Mouse (Mus musculus) midbrain, embryonic 15.5 days (tissue): ENCODE data around the gene Obox6. TPM values are rescaled to one million over a fixed set of nuclear protein-coding genes. Genes with fewer than 3 reads are reported as not detected.

Experiments used
- ATAC-seq: fragments of 200-750 bp; cut with Nextera tagmentation; replicated peaks from 2 replicates; pipeline ENCODE4 v1.8.0; 2017; ENCODE audit warnings: moderate TSS enrichment
- H3K27ac ChIP-seq: fragments of 300-500 bp; sonication (generic); 2 replicates; pipeline ENCODE4 v1.5.1; 2015; ENCODE audit warnings: mild to moderate bottlenecking, inconsistent platforms
- H3K27me3 ChIP-seq: fragments of 300-500 bp; sonication (generic); replicated peaks from 2 replicates; pipeline ENCODE4 v1.6.1; 2015; ENCODE audit warnings: inconsistent platforms
- H3K36me3 ChIP-seq: fragments of 300-500 bp; sonication (generic); replicated peaks from 2 replicates; pipeline ENCODE4 v1.6.1; 2015; ENCODE audit warnings: inconsistent platforms
- H3K4me1 ChIP-seq: fragments of 300-500 bp; sonication (generic); 2 replicates; pipeline ENCODE4 v1.6.1; 2015; ENCODE audit warnings: inconsistent platforms
- H3K4me2 ChIP-seq: fragments of 300-500 bp; sonication (generic); 2 replicates; pipeline ENCODE4 v1.6.1; 2015; ENCODE audit warnings: inconsistent platforms, mild to moderate bottlenecking, moderate library complexity
- H3K4me3 ChIP-seq: fragments of 300-500 bp; sonication (generic); 2 replicates; pipeline ENCODE4 v1.5.1; 2015; ENCODE audit warnings: mild to moderate bottlenecking, inconsistent platforms
- H3K9ac ChIP-seq: fragments of 300-500 bp; sonication (generic); 2 replicates; pipeline ENCODE4 v1.6.1; 2015; ENCODE audit warnings: mild to moderate bottlenecking, inconsistent platforms
- H3K9me3 ChIP-seq: fragments of 300-500 bp; sonication (generic); 2 replicates; pipeline ENCODE4 v1.6.1; 2016; ENCODE audit warnings: inconsistent platforms
- WGBS: fragments of 180-500 bp; shearing (Covaris S2); methylation state at CpG from one replicate; pipeline ENCODE4 v1.1.7; 2015; ENCODE audit warnings: mixed read lengths; 5-methylcytosine and 5-hydroxymethylcytosine counted together
- polyA plus RNA-seq: library from polyadenylated mRNA; unstranded; fragments of >200 nt; fragmentation: Nextera tagmentation; extraction: Ambion mirVana; gene quantifications from 2 replicates; pipeline ENCODE4 v1.2.1, GENCODE M21; 2015

Gene Obox6
- polyA plus RNA-seq: not detected in 2 replicates

GRCm38 (mm10) chr7:15839578-15839977 lies at the start of gene Obox6:
Gene Obox6, minus strand, starts transcription at chr7:15839678.
- no peak within 1 kb of the TSS for H3K4me3 ChIP-seq
- peaks cover 3% of the 10 kb centered on the region; the same call in 1 of the 2 replicates for H3K9me3 ChIP-seq
- no peaks in the 10 kb centered on the region for H3K36me3 ChIP-seq
- H3K4me1 ChIP-seq: no peaks in the 10 kb centered on the region
- H3K27ac ChIP-seq: no peak within 1 kb of the TSS
- WGBS: 88% methylated on average over 3 of the region's 3 CpGs
- H3K4me2 ChIP-seq: no peak within 1 kb of the TSS
- no peak for ATAC-seq
- H3K9ac ChIP-seq: no peak within 1 kb of the TSS
- H3K27me3 ChIP-seq: no peaks in the 10 kb centered on the region

GRCm38 (mm10) chr7:15884127-15884526 lies 44.6 kb upstream of the Obox6 start:
- Histone ChIP-seq H3K4me3 (no peak overlapping the region), H3K27me3 (no peaks in the 10 kb centered on the region), H3K4me1 (0 out of 2 replicates have a peak, but pooled peaks cover 2% of the 10 kb centered on the region), H3K36me3 (no peaks in the 10 kb centered on the region), H3K9me3 (no peaks in the 10 kb centered on the region), H3K9ac (no peak overlapping the region), H3K27ac (no peak overlapping the region), H3K4me2 (no peak overlapping the region)
- WGBS: 93% methylated on average over 2 of the region's 2 CpGs
- no peak for ATAC-seq

- H3K27ac ChIP-seq: no peak within 1 kb of the TSS
- H3K36me3 ChIP-seq: no peaks in the 10 kb centered on the region
- H3K9me3 ChIP-seq: no peaks in the 10 kb centered on the region
- WGBS: 88% methylated on average over 2 of the region's 2 CpGs
- no peaks in the 10 kb centered on the region for H3K27me3 ChIP-seq
- H3K4me2 ChIP-seq: no peak within 1 kb of the TSS
- H3K9ac ChIP-seq: no peak within 1 kb of the TSS
- ATAC-seq: no peak
- no peak within 1 kb of the TSS for H3K4me3 ChIP-seq
- H3K4me1 ChIP-seq: 0 out of 2 replicates have a peak, but pooled peaks cover 2% of the 10 kb centered on the region
Observed at GRCm38 (mm10) chr7:15882317-15882716, 42.8 kb upstream of the Obox6 start, which contains the start of gene Crxos. Gene Crxos, plus strand, starts transcription at chr7:15882617.

- H3K9ac ChIP-seq: no peak overlapping the region
- H3K4me1 ChIP-seq: 0 out of 2 replicates have a peak, but pooled peaks cover 2% of the 10 kb centered on the region
- H3K27ac ChIP-seq: no peak overlapping the region
- ATAC-seq: no peak
- H3K36me3 ChIP-seq: no peaks in the 10 kb centered on the region
- H3K27me3 ChIP-seq: no peaks in the 10 kb centered on the region
- H3K4me2 ChIP-seq: no peak overlapping the region
- no peaks in the 10 kb centered on the region for H3K9me3 ChIP-seq
- H3K4me3 ChIP-seq: no peak overlapping the region
- WGBS: 41% methylated on average over 3 of the region's 3 CpGs
Observed at GRCm38 (mm10) chr7:15881831-15882230, 42.4 kb upstream of the Obox6 start.

GRCm38 (mm10) chr7:15881388-15881787 lies 41.9 kb upstream of the Obox6 start:
- peak; percentile 73 for ATAC-seq
- WGBS: under 1% methylated on average over 7 of the region's 7 CpGs
- no peak overlapping the region for H3K4me3 ChIP-seq
- H3K9ac ChIP-seq: no peak overlapping the region
- 0 out of 2 replicates have a peak, but pooled peaks cover 2% of the 10 kb centered on the region for H3K4me1 ChIP-seq
- no peak overlapping the region for H3K4me2 ChIP-seq
- no peaks in the 10 kb centered on the region for H3K36me3 ChIP-seq
- H3K27me3 ChIP-seq: no peaks in the 10 kb centered on the region
- H3K27ac ChIP-seq: no peak overlapping the region
- no peaks in the 10 kb centered on the region for H3K9me3 ChIP-seq

GRCm38 (mm10) chr7:15879756-15880155 lies 40.3 kb upstream of the Obox6 start, which contains the start of gene Crx:
Gene Crx, minus strand, starts transcription at chr7:15879968.
- no peaks in the 10 kb centered on the region for H3K9me3 ChIP-seq
- ATAC-seq: no peak
- H3K36me3 ChIP-seq: no peaks in the 10 kb centered on the region
- H3K4me3 ChIP-seq: no peak within 1 kb of the TSS
- H3K4me2 ChIP-seq: no peak within 1 kb of the TSS
- H3K27ac ChIP-seq: no peak within 1 kb of the TSS
- 0 out of 2 replicates have a peak, but pooled peaks cover 2% of the 10 kb centered on the region for H3K4me1 ChIP-seq
- no peaks in the 10 kb centered on the region for H3K27me3 ChIP-seq
- H3K9ac ChIP-seq: no peak within 1 kb of the TSS
- WGBS: 34% methylated on average over 4 of the region's 4 CpGs

- Histone ChIP-seq H3K36me3 (no peaks in the 10 kb centered on the region), H3K4me3 (no peak overlapping the region), H3K4me2 (no peak overlapping the region), H3K9ac (no peak overlapping the region), H3K27ac (no peak overlapping the region), H3K4me1 (no peaks in the 10 kb centered on the region), H3K9me3 (no peaks in the 10 kb centered on the region), H3K27me3 (no peaks in the 10 kb centered on the region)
- WGBS: 32% methylated on average over 4 of the region's 4 CpGs
- no peak for ATAC-seq
Observed at GRCm38 (mm10) chr7:15864104-15864503, 24.6 kb upstream of the Obox6 start.

GRCm38 (mm10) chr7:15859657-15860056 lies 20.2 kb upstream of the Obox6 start:
- Histone ChIP-seq H3K4me3 (no peak overlapping the region), H3K27me3 (no peaks in the 10 kb centered on the region), H3K4me1 (no peaks in the 10 kb centered on the region), H3K27ac (no peak overlapping the region), H3K9ac (no peak overlapping the region), H3K4me2 (no peak overlapping the region), H3K36me3 (no peaks in the 10 kb centered on the region), H3K9me3 (no peaks in the 10 kb centered on the region)
- no peak for ATAC-seq
- WGBS: 34% methylated on average over 2 of the region's 2 CpGs

Other genes starting within 250 kb of the Obox6 start
- gene Obox3, start 199.8 kb downstream of the Obox6 start, polyA plus RNA-seq: not detected in 2 replicates
- gene Obox5, start 89.5 kb downstream of the Obox6 start, polyA plus RNA-seq: not detected in 2 replicates
- 0.15 and 0.28 TPM in 2 replicates for gene Crx, start 40.3 kb upstream of the Obox6 start, polyA plus RNA-seq
- gene Crxos, start 42.9 kb upstream of the Obox6 start, polyA plus RNA-seq: 0.27 TPM in 1 of 2 replicates, not detected in the other
- 1,365 and 1,414 TPM in 2 replicates for gene Selenow, start 82.7 kb upstream of the Obox6 start, polyA plus RNA-seq
- 114 and 126 TPM in 2 replicates for gene Nop53, start 106.4 kb upstream of the Obox6 start, polyA plus RNA-seq
- gene Ehd2, start 127.9 kb upstream of the Obox6 start, polyA plus RNA-seq: 4.6 and 5.8 TPM in 2 replicates
- 9.2 TPM in 2 replicates for gene Bicra, start 208.2 kb upstream of the Obox6 start, polyA plus RNA-seq
- 0.05 and 0.10 TPM in 2 replicates for gene Zfp541, start 222.1 kb upstream of the Obox6 start, polyA plus RNA-seq